Mouse (Mus musculus): ENCODE results near the gene Olfr992.

DNA sequence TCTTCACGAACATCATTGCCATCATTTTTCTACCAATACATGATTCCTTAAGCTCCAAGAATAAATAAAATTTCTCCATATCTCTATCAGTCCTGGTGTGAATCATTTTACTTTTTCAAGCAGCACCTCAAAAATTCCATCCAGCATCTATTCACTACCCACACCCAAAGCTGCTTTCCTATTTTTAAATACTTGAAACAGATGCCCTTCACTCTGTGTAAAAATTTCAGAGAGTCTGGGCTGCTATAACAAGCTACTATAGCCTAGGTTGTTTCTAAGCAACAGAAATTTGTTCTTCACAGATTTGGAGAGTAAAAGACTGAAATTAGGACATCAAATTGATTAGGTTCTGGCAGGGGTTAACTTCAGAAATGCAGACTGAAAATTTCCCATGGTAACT lies 16.6 kb upstream of the Olfr992 start:
- TF ChIP-seq CHD2 (IDR thresholded peaks at IDR 0.05; ENCODE audit: low read depth, low read length) (no peak), MAFK (IDR thresholded peaks at IDR 0.05; ENCODE audit: insufficient read depth, low read depth, low read length) (no peak), HCFC1 (IDR thresholded peaks at IDR 0.05; ENCODE audit: borderline replicate concordance, insufficient read depth, low read length) (no peak), ZC3H11A (IDR thresholded peaks at IDR 0.05; ENCODE audit: borderline replicate concordance, low read depth, low read length) (no peak)
